Mouse (Mus musculus): Measurements from ENCODE around the gene Defb29.

DNA sequence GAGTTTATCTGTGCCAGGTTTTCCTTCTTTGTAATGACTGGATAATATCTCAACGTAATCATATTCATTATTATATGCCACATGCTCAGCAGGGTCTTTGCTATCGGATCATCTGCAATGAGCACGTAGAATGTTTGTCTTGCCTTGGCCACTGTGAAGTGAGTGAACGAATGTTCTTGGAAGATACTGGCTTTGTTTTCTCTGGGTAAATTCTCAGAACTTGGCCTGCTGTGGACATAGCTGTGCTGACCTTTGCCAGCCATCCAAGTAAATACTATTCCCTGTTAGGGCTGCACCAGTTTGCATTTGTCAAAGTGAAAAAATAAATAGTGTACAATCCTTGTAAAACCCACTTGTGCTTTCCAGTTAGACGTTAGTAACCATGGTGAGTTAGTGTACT is 8.2 kb upstream of the Defb29 start:
- TF ChIP-seq POLR2A (IDR thresholded peaks at IDR 0.05; ENCODE audit: control insufficient read depth, extremely low read depth, insufficient read depth, low read length, poor library complexity) = no peak
- no peak for TF ChIP-seq CTCF (IDR thresholded peaks at IDR 0.05; ENCODE audit: borderline replicate concordance, control insufficient read depth, extremely low read depth, insufficient read depth, low read length, poor library complexity)
